Mouse (Mus musculus): ENCODE measurements around the gene BC028528.

Gene BC028528

GRCm38 (mm10) chr3:95920532-95920931 is 28.7 kb upstream of the BC028528 start:
- ChIA-PET POLR2A (interaction anchor here in 3 of 4 experiments (0.6 to 2.3 kb wide), 11 partner anchors 10 to 230 kb away, joined by 3 to 7 read pairs (median 3); partner anchors contain the start of genes Ciart (in 1 of the 3) and Mrps21 (in 1 of the 3)), CTCF (interaction anchor here in 2 of 4 experiments (0.8 to 1.4 kb wide), 4 partner anchors 10 to 19 kb away, joined by 3 to 6 read pairs (median 4); no protein-coding TSS in a partner anchor)

- CTCF ChIA-PET, result interaction anchor here in 3 of 4 experiments (0.5 to 2.7 kb wide), 5 partner anchors 10 to 1670 kb away, joined by 3 to 9 read pairs (median 5); no protein-coding TSS in a partner anchor
- POLR2A ChIA-PET, result interaction anchor here in 3 of 4 experiments (0.5 to 2.3 kb wide), 7 partner anchors 9 to 39 kb away, joined by 3 to 11 read pairs (median 4); no protein-coding TSS in a partner anchor
Observed at GRCm38 (mm10) chr3:95916760-95917159, 25.0 kb upstream of the BC028528 start.

- CTCF ChIA-PET, result interaction anchor here in 2 of 4 experiments (1.2 to 2.7 kb wide), 2 partner anchors 8 to 23 kb away, joined by 3 to 9 read pairs; no protein-coding TSS in a partner anchor
- POLR2A ChIA-PET, result interaction anchor here in 1 of 4 experiments (1.2 kb wide), 1 partner anchor 50 kb away, joined by 8 read pairs; no protein-coding TSS in a partner anchor
Observed at GRCm38 (mm10) chr3:95914706-95915105, 22.9 kb upstream of the BC028528 start.

GRCm38 (mm10) chr3:95907613-95908012 is 15.8 kb upstream of the BC028528 start:
- CTCF ChIA-PET, result interaction anchor here in 3 of 4 experiments (0.5 to 3.1 kb wide), 10 partner anchors 8 to 82 kb away, joined by 3 to 16 read pairs (median 6); partner anchors contain the start of gene Ciart (in 2 of the 3)
- POLR2A ChIA-PET, result interaction anchor here in 2 of 4 experiments (0.6 to 2.7 kb wide), 14 partner anchors 10 to 69 kb away, joined by 3 to 9 read pairs (median 3); partner anchors contain the start of genes Anp32e (in 1 of the 2), Ciart (in 1 of the 2), Mrps21 (in 1 of the 2) and Prpf3 (in 1 of the 2)

GRCm38 (mm10) chr3:95906860-95907259 is 15.1 kb upstream of the BC028528 start:
- ChIA-PET CTCF (interaction anchor here in 3 of 4 experiments (0.6 to 3.1 kb wide), 18 partner anchors 9 to 596 kb away, joined by 3 to 16 read pairs (median 6); partner anchors contain the start of genes Ciart (in 2 of the 3) and BC028528 (in 1 of the 3)), POLR2A (interaction anchor here in 3 of 4 experiments (0.7 to 2.7 kb wide), 19 partner anchors 10 to 281 kb away, joined by 3 to 19 read pairs (median 4); partner anchors contain the start of genes Prpf3 (in 2 of the 3), Anp32e (in 1 of the 3), Ciart (in 1 of the 3) and Ensa (in 1 of the 3))

GRCm38 (mm10) chr3:95905940-95906492 is 14.2 kb upstream of the BC028528 start:
- ChIA-PET POLR2A (interaction anchor here in 3 of 4 experiments (0.6 to 2.7 kb wide), 37 partner anchors 9 to 731 kb away, joined by 3 to 19 read pairs (median 4); partner anchors contain the start of genes Ciart (in 3 of the 3), Mrps21 (in 3 of the 3), Prpf3 (in 3 of the 3) and BC028528 (in 2 of the 3)), CTCF (interaction anchor here (0.6 to 3.1 kb wide), 41 partner anchors 10 to 595 kb away, joined by 3 to 16 read pairs (median 4); partner anchors contain the start of genes BC028528 (in 2 of the 4), Mrps21 (in 2 of the 4), Ciart (in 1 of the 4) and Golph3l (in 1 of the 4))

GRCm38 (mm10) chr3:95905146-95905939 is 13.5 kb upstream of the BC028528 start:
- CTCF ChIA-PET, result interaction anchor here (0.6 to 3.1 kb wide), 39 partner anchors 10 to 595 kb away, joined by 3 to 16 read pairs (median 4); partner anchors contain the start of genes BC028528 (in 2 of the 4), Mrps21 (in 2 of the 4), Ciart (in 1 of the 4) and Golph3l (in 1 of the 4)
- POLR2A ChIA-PET, result interaction anchor here in 3 of 4 experiments (0.6 to 2.7 kb wide), 43 partner anchors 8 to 731 kb away, joined by 3 to 19 read pairs (median 4); partner anchors contain the start of genes Ciart (in 3 of the 3), Mrps21 (in 3 of the 3), BC028528 (in 2 of the 3) and Ensa (in 2 of the 3)

- CTCF ChIA-PET, result interaction anchor here in 3 of 4 experiments (0.9 to 1.9 kb wide), 4 partner anchors 13 to 65 kb away, joined by 3 to 5 read pairs (median 3); partner anchors contain the start of gene BC028528 (in 1 of the 3)
- POLR2A ChIA-PET, result interaction anchor here (0.5 to 2.7 kb wide), 25 partner anchors 11 to 344 kb away, joined by 3 to 19 read pairs (median 4); partner anchors contain the start of genes BC028528 (in 2 of the 4), Ciart (in 2 of the 4), Mrps21 (in 2 of the 4) and Aph1a (in 1 of the 4)
Observed at GRCm38 (mm10) chr3:95904568-95904967, 12.8 kb upstream of the BC028528 start, which contains the start of gene Car14. TSS of gene Car14 (minus strand) at chr3:95904691.

- ChIA-PET POLR2A (interaction anchor here (0.5 to 2.7 kb wide), 30 partner anchors 10 to 344 kb away, joined by 3 to 19 read pairs (median 4); partner anchors contain the start of genes BC028528 (in 2 of the 4), Ciart (in 2 of the 4), Mrps21 (in 2 of the 4) and Aph1a (in 1 of the 4)), CTCF (interaction anchor here in 3 of 4 experiments (0.7 to 1.4 kb wide), 4 partner anchors 12 to 225 kb away, joined by 3 read pairs; partner anchors contain the start of gene BC028528 (in 1 of the 3))
Observed at GRCm38 (mm10) chr3:95903753-95904502, 12.1 kb upstream of the BC028528 start.

- POLR2A ChIA-PET, result interaction anchor here in 1 of 4 experiments (0.9 to 2.2 kb wide), 5 partner anchors 21 to 63 kb away, joined by 3 to 11 read pairs (median 4); partner anchors contain the start of genes Ciart and Mrps21
- CTCF ChIA-PET, result no interaction called here
Observed at GRCm38 (mm10) chr3:95902643-95903042, 10.8 kb upstream of the BC028528 start.

- ChIA-PET CTCF (no interaction called here), POLR2A (interaction anchor here in 2 of 4 experiments (0.7 to 2.3 kb wide), 5 partner anchors 10 to 49 kb away, joined by 3 to 6 read pairs (median 4); partner anchors contain the start of gene BC028528 (in 1 of the 2))
Observed at GRCm38 (mm10) chr3:95902373-95902625, 10.5 kb upstream of the BC028528 start.

- ChIA-PET POLR2A (interaction anchor here in 2 of 4 experiments (0.7 to 2.9 kb wide), 12 partner anchors 10 to 164 kb away, joined by 3 to 11 read pairs (median 4); partner anchors contain the start of genes BC028528 (in 1 of the 2), Ciart (in 1 of the 2), Mrps21 (in 1 of the 2) and Prpf3 (in 1 of the 2)), CTCF (no interaction called here)
Observed at GRCm38 (mm10) chr3:95901616-95902372, 10.0 kb upstream of the BC028528 start.

GRCm38 (mm10) chr3:95899800-95900524 is 8.2 kb upstream of the BC028528 start:
- ChIA-PET POLR2A (interaction anchor here (0.6 to 2.9 kb wide), 16 partner anchors 8 to 55 kb away, joined by 3 to 11 read pairs (median 6); partner anchors contain the start of genes BC028528 (in 2 of the 4), Mrps21 (in 2 of the 4) and Ciart (in 1 of the 4)), CTCF (interaction anchor here in 1 of 4 experiments (0.6 kb wide), 2 partner anchors 36 to 170 kb away, joined by 3 read pairs; no protein-coding TSS in a partner anchor)

- ChIA-PET POLR2A (interaction anchor here in 1 of 4 experiments (1.0 kb wide), 1 partner anchor 10 kb away, joined by 5 read pairs; no protein-coding TSS in a partner anchor), CTCF (interaction anchor here in 1 of 4 experiments (0.8 kb wide), 1 partner anchor 31 kb away, joined by 3 read pairs; no protein-coding TSS in a partner anchor)
Observed at GRCm38 (mm10) chr3:95895501-95895900, 3.7 kb upstream of the BC028528 start.

All from embryonic stem cell, embryonic (primary cell).